Mouse (Mus musculus): ENCODE data around the gene Adgrd1. TPM values are rescaled to one million over a fixed set of nuclear protein-coding genes. Genes with fewer than 3 reads are reported as not detected.
"Not testable (repeated sequence)": the region's sequence is repeated elsewhere in the genome, so short reads cannot be mapped to it uniquely, and the experiment has no call there.

Gene Adgrd1
- polyA plus RNA-seq, 1 experiment from 2014 or later: 0.09 TPM

GRCm38 (mm10) chr5:129111729-129112128, 15.2 kb downstream of the Adgrd1 start:
- H3K27ac ChIP-seq (replicated peaks): no peak overlapping the region
- no peaks in the 10 kb centered on the region for H3K36me3 ChIP-seq
- ATAC-seq (replicated peaks): no peak
- H3K9me3 ChIP-seq: no peaks in the 10 kb centered on the region
- peaks cover 4% of the 10 kb centered on the region; the same call in 1 of the 2 replicates for H3K4me1 ChIP-seq
- 61% methylated on average over 8 of the region's 8 CpGs for WGBS
- no peak overlapping the region for H3K4me3 ChIP-seq
- no peak overlapping the region for H3K4me2 ChIP-seq (replicated peaks)
- no peak overlapping the region for H3K9ac ChIP-seq (replicated peaks)
- no peaks in the 10 kb centered on the region for H3K27me3 ChIP-seq

- Histone ChIP-seq H3K27me3 (no peaks in the 10 kb centered on the region), H3K4me1 (peaks cover 4% of the 10 kb centered on the region; the same call in 1 of the 2 replicates), H3K9me3 (no peaks in the 10 kb centered on the region), H3K9ac (replicated peaks) (no peak overlapping the region), H3K36me3 (no peaks in the 10 kb centered on the region), H3K4me2 (replicated peaks) (no peak overlapping the region), H3K4me3 (no peak overlapping the region), H3K27ac (replicated peaks) (peak overlapping the region; percentile 64)
- 0 out of 2 replicates have a peak, but pooled peaks have one; percentile 64 for ATAC-seq (replicated peaks)
- 66% methylated on average over 13 of the region's 13 CpGs for WGBS
Measured at GRCm38 (mm10) chr5:129113741-129114476, 17.4 kb downstream of the Adgrd1 start.

GRCm38 (mm10) chr5:129116299-129116698, 19.7 kb downstream of the Adgrd1 start:
- no peak overlapping the region for H3K4me2 ChIP-seq (replicated peaks)
- no peak overlapping the region for H3K4me3 ChIP-seq
- H3K36me3 ChIP-seq: no peaks in the 10 kb centered on the region
- H3K27ac ChIP-seq (replicated peaks): no peak overlapping the region
- H3K4me1 ChIP-seq: peaks cover 4% of the 10 kb centered on the region; the same call in 1 of the 2 replicates
- no peak for ATAC-seq (replicated peaks)
- WGBS: 88% methylated on average over 8 of the region's 8 CpGs
- no peaks in the 10 kb centered on the region for H3K27me3 ChIP-seq
- H3K9ac ChIP-seq (replicated peaks): no peak overlapping the region
- no peaks in the 10 kb centered on the region for H3K9me3 ChIP-seq

- peaks cover 4% of the 10 kb centered on the region; the same call in 1 of the 2 replicates for H3K4me1 ChIP-seq
- 28% methylated on average over 4 of the region's 4 CpGs for WGBS
- H3K9me3 ChIP-seq: no peaks in the 10 kb centered on the region
- peak overlapping the region; percentile 59 for H3K27ac ChIP-seq (replicated peaks)
- H3K27me3 ChIP-seq: no peaks in the 10 kb centered on the region
- no peaks in the 10 kb centered on the region for H3K36me3 ChIP-seq
- H3K9ac ChIP-seq (replicated peaks): no peak overlapping the region
- H3K4me2 ChIP-seq (replicated peaks): no peak overlapping the region
- H3K4me3 ChIP-seq: no peak overlapping the region
- no peak for ATAC-seq (replicated peaks)
Measured at GRCm38 (mm10) chr5:129117593-129118113, 21.1 kb downstream of the Adgrd1 start.

- H3K9me3 ChIP-seq: no peaks in the 10 kb centered on the region
- H3K27me3 ChIP-seq: no peaks in the 10 kb centered on the region
- no peak for ATAC-seq (replicated peaks)
- no peak overlapping the region for H3K9ac ChIP-seq (replicated peaks)
- H3K4me2 ChIP-seq (replicated peaks): no peak overlapping the region
- no peaks in the 10 kb centered on the region for H3K36me3 ChIP-seq
- H3K4me1 ChIP-seq: peaks cover 4% of the 10 kb centered on the region; the same call in 1 of the 2 replicates
- H3K4me3 ChIP-seq: no peak overlapping the region
- 66% methylated on average over 7 of the region's 7 CpGs for WGBS
- peak overlapping the region; percentile 56 for H3K27ac ChIP-seq (replicated peaks)
Measured at GRCm38 (mm10) chr5:129118523-129118922, 22.0 kb downstream of the Adgrd1 start.

GRCm38 (mm10) chr5:129119146-129119545, 22.6 kb downstream of the Adgrd1 start:
- Histone ChIP-seq H3K4me1 (no peaks in the 10 kb centered on the region; the same call in 1 of the 2 replicates), H3K27me3 (no peaks in the 10 kb centered on the region), H3K9ac (replicated peaks) (no peak overlapping the region), H3K27ac (replicated peaks) (peak overlapping the region; percentile 56; the same call in 1 of the 2 replicates), H3K9me3 (no peaks in the 10 kb centered on the region), H3K4me3 (no peak overlapping the region), H3K36me3 (no peaks in the 10 kb centered on the region), H3K4me2 (replicated peaks) (no peak overlapping the region)
- 65% methylated on average over 4 of the region's 4 CpGs for WGBS
- no peak for ATAC-seq (replicated peaks)

- ATAC-seq (replicated peaks): no peak
- 91% methylated on average over 15 of the region's 15 CpGs for WGBS
- no peaks in the 10 kb centered on the region for H3K9me3 ChIP-seq
Measured at GRCm38 (mm10) chr5:129121654-129122285, 25.2 kb downstream of the Adgrd1 start.

GRCm38 (mm10) chr5:129122491-129122890, 25.9 kb downstream of the Adgrd1 start:
- H3K4me2 ChIP-seq (replicated peaks): no peak overlapping the region
- H3K36me3 ChIP-seq: no peaks in the 10 kb centered on the region
- no peak overlapping the region for H3K4me3 ChIP-seq
- H3K9me3 ChIP-seq: no peaks in the 10 kb centered on the region
- no peak for ATAC-seq (replicated peaks)
- no peak overlapping the region for H3K27ac ChIP-seq (replicated peaks)
- 88% methylated on average over 7 of the region's 7 CpGs for WGBS
- no peaks in the 10 kb centered on the region for H3K4me1 ChIP-seq
- H3K9ac ChIP-seq (replicated peaks): no peak overlapping the region
- H3K27me3 ChIP-seq: no peaks in the 10 kb centered on the region

More at GRCm38 (mm10) chr5:129121654-129122285, 25.2 kb downstream of the Adgrd1 start:
- no peak overlapping the region for H3K27ac ChIP-seq (replicated peaks)
- H3K4me3 ChIP-seq: no peak overlapping the region
- H3K4me2 ChIP-seq (replicated peaks): no peak overlapping the region
- no peaks in the 10 kb centered on the region for H3K27me3 ChIP-seq
- no peaks in the 10 kb centered on the region for H3K4me1 ChIP-seq
- no peak overlapping the region for H3K9ac ChIP-seq (replicated peaks)
- no peaks in the 10 kb centered on the region for H3K36me3 ChIP-seq

- ATAC-seq (replicated peaks): no peak
- no peaks in the 10 kb centered on the region for H3K9me3 ChIP-seq
- H3K27me3 ChIP-seq: no peaks in the 10 kb centered on the region
- 41% methylated on average over 11 of the region's 11 CpGs for WGBS
- no peak overlapping the region for H3K4me2 ChIP-seq (replicated peaks)
- H3K4me1 ChIP-seq: no peaks in the 10 kb centered on the region
- no peak overlapping the region for H3K9ac ChIP-seq (replicated peaks)
- no peak overlapping the region for H3K4me3 ChIP-seq
- no peaks in the 10 kb centered on the region for H3K36me3 ChIP-seq
- H3K27ac ChIP-seq (replicated peaks): no peak overlapping the region
Measured at GRCm38 (mm10) chr5:129124070-129124828, 27.7 kb downstream of the Adgrd1 start.

GRCm38 (mm10) chr5:129128310-129128709, 31.8 kb downstream of the Adgrd1 start:
- not testable (repeated sequence) for H3K36me3 ChIP-seq; H3K4me1 ChIP-seq; H3K9me3 ChIP-seq; H3K9ac ChIP-seq (replicated peaks); H3K4me2 ChIP-seq (replicated peaks); H3K27ac ChIP-seq (replicated peaks); ATAC-seq (replicated peaks); H3K27me3 ChIP-seq; H3K4me3 ChIP-seq
- WGBS: 97% methylated on average over 22 of the region's 22 CpGs

GRCm38 (mm10) chr5:129130301-129130700, 33.8 kb downstream of the Adgrd1 start:
- no peak for ATAC-seq (replicated peaks)
- 89% methylated on average over 8 of the region's 8 CpGs for WGBS
- no peaks in the 10 kb centered on the region for H3K27me3 ChIP-seq
- H3K9me3 ChIP-seq: no peaks in the 10 kb centered on the region
- no peak overlapping the region for H3K4me3 ChIP-seq
- no peak overlapping the region for H3K27ac ChIP-seq (replicated peaks)
- H3K4me2 ChIP-seq (replicated peaks): no peak overlapping the region
- H3K4me1 ChIP-seq: no peaks in the 10 kb centered on the region
- H3K9ac ChIP-seq (replicated peaks): no peak overlapping the region
- no peaks in the 10 kb centered on the region for H3K36me3 ChIP-seq

GRCm38 (mm10) chr5:129137405-129137804, 40.9 kb downstream of the Adgrd1 start:
- H3K4me1 ChIP-seq: peaks cover 13% of the 10 kb centered on the region; the same call in 1 of the 2 replicates
- WGBS: 89% methylated on average over 5 of the region's 5 CpGs
- no peak overlapping the region for H3K4me2 ChIP-seq (replicated peaks)
- 0 out of 2 replicates have a peak overlapping the region, but pooled peaks have one; percentile 38 for H3K27ac ChIP-seq (replicated peaks)
- no peaks in the 10 kb centered on the region for H3K36me3 ChIP-seq
- H3K4me3 ChIP-seq: no peak overlapping the region
- ATAC-seq (replicated peaks): no peak
- H3K9me3 ChIP-seq: no peaks in the 10 kb centered on the region
- no peaks in the 10 kb centered on the region for H3K27me3 ChIP-seq
- no peak overlapping the region for H3K9ac ChIP-seq (replicated peaks)
